Mouse (Mus musculus): Measurements from ENCODE around the gene Sec16b. TPM values are rescaled to one million over a fixed set of nuclear protein-coding genes. Genes with fewer than 3 reads are reported as not detected.

Sec16b gene
- total RNA-seq, 2 experiments from 2014 or later: 0.77 TPM; not detected in 1

GRCm38 (mm10) chr1:157512690-157513448, 6.3 kb downstream of the Sec16b start:
- no peak for ATAC-seq (replicated peaks; ENCODE audit: low FRiP score, poor library complexity, severe bottlenecking)

GRCm38 (mm10) chr1:157513559-157513958, 7.0 kb downstream of the Sec16b start:
- no peak for ATAC-seq (replicated peaks; ENCODE audit: low FRiP score, poor library complexity, severe bottlenecking)

GRCm38 (mm10) chr1:157514298-157514697, 7.8 kb downstream of the Sec16b start:
- no peak for ATAC-seq (replicated peaks; ENCODE audit: low FRiP score, poor library complexity, severe bottlenecking)

- ATAC-seq (replicated peaks; ENCODE audit: low FRiP score, poor library complexity, severe bottlenecking): no peak
These were observed 10.6 kb downstream of the Sec16b start for GRCm38 (mm10) chr1:157516838-157517808.

GRCm38 (mm10) chr1:157518111-157518523, 11.6 kb downstream of the Sec16b start:
- no peak for ATAC-seq (replicated peaks; ENCODE audit: low FRiP score, poor library complexity, severe bottlenecking)

- ATAC-seq (replicated peaks; ENCODE audit: low FRiP score, poor library complexity, severe bottlenecking): no peak
These were observed 12.9 kb downstream of the Sec16b start for GRCm38 (mm10) chr1:157519396-157519795.

GRCm38 (mm10) chr1:157522322-157522721, 15.8 kb downstream of the Sec16b start:
- no peak for ATAC-seq (replicated peaks; ENCODE audit: low FRiP score, poor library complexity, severe bottlenecking)

GRCm38 (mm10) chr1:157524775-157525174, 18.2 kb downstream of the Sec16b start:
- no peak for ATAC-seq (replicated peaks; ENCODE audit: low FRiP score, poor library complexity, severe bottlenecking)

GRCm38 (mm10) chr1:157525692-157526354, 19.3 kb downstream of the Sec16b start:
- ATAC-seq (replicated peaks; ENCODE audit: low FRiP score, poor library complexity, severe bottlenecking): no peak

GRCm38 (mm10) chr1:157526625-157527024, 20.1 kb downstream of the Sec16b start:
- ATAC-seq (replicated peaks; ENCODE audit: low FRiP score, poor library complexity, severe bottlenecking): no peak

GRCm38 (mm10) chr1:157532826-157533460, 26.4 kb downstream of the Sec16b start:
- no peak for ATAC-seq (replicated peaks; ENCODE audit: low FRiP score, poor library complexity, severe bottlenecking)

- no peak for ATAC-seq (replicated peaks; ENCODE audit: low FRiP score, poor library complexity, severe bottlenecking)
These were observed 29.0 kb downstream of the Sec16b start for GRCm38 (mm10) chr1:157535571-157535970.

GRCm38 (mm10) chr1:157536471-157536870, 29.9 kb downstream of the Sec16b start:
- ATAC-seq (replicated peaks; ENCODE audit: low FRiP score, poor library complexity, severe bottlenecking): no peak

GRCm38 (mm10) chr1:157537636-157538035, 31.1 kb downstream of the Sec16b start:
- ATAC-seq (replicated peaks; ENCODE audit: low FRiP score, poor library complexity, severe bottlenecking): peak; percentile 57; the same call in 1 of the 2 replicates

- no peak for ATAC-seq (replicated peaks; ENCODE audit: low FRiP score, poor library complexity, severe bottlenecking)
These were observed 38.5 kb downstream of the Sec16b start for GRCm38 (mm10) chr1:157545056-157545455.

- ATAC-seq (replicated peaks; ENCODE audit: low FRiP score, poor library complexity, severe bottlenecking): no peak
These were observed 41.1 kb downstream of the Sec16b start for GRCm38 (mm10) chr1:157547658-157548057.

- ATAC-seq (replicated peaks; ENCODE audit: low FRiP score, poor library complexity, severe bottlenecking): no peak
These were observed 43.2 kb downstream of the Sec16b start for GRCm38 (mm10) chr1:157549721-157550120.

- ATAC-seq (replicated peaks; ENCODE audit: low FRiP score, poor library complexity, severe bottlenecking): no peak
These were observed 46.4 kb downstream of the Sec16b start for GRCm38 (mm10) chr1:157552749-157553451.

- ATAC-seq (replicated peaks; ENCODE audit: low FRiP score, poor library complexity, severe bottlenecking): no peak
These were observed 47.6 kb downstream of the Sec16b start for GRCm38 (mm10) chr1:157554163-157554562.

All from erythroblast, adult 5-6 weeks (primary cell).